Mouse (Mus musculus) neutrophil, adult 65 days (primary cell): ENCODE measurements around the gene Calu. TPM values are rescaled to one million over a fixed set of nuclear protein-coding genes. Genes with fewer than 3 reads are reported as not detected.

Source experiments
- total RNA-seq: library from RNA; stranded (reverse); gene quantifications from 2 replicates; pipeline ENCODE4 v1.2.4, GENCODE M21; 2023

The Calu gene
- 36.3 and 37.3 TPM in 2 replicates for total RNA-seq

GRCm38 (mm10) chr6:29347665-29348370 lies at the start of gene Calu:
TSS of gene Calu (plus strand) at chr6:29348069.

GRCm38 (mm10) chr6:29318879-29319278 lies 29.0 kb upstream of the Calu start, which contains the start of gene Fam71f1:
TSS of gene Fam71f1 (plus strand) at chr6:29319140.

GRCm38 (mm10) chr6:29388052-29388518 lies 40.2 kb downstream of the Calu start, which contains the start of gene Opn1sw:
TSS of gene Opn1sw (minus strand) at chr6:29388468.

GRCm38 (mm10) chr6:29395910-29396713 lies 48.2 kb downstream of the Calu start, which contains the start of gene Ccdc136:
TSS of gene Ccdc136 (plus strand) at chr6:29396309.

Other genes starting within 250 kb of the Calu start
- 23.3 and 25.5 TPM in 2 replicates for gene Rbm28, start 183.1 kb upstream of the Calu start, total RNA-seq
- gene Prrt4, start 168.5 kb upstream of the Calu start, total RNA-seq = not detected in 2 replicates
- 21.5 and 28.5 TPM in 2 replicates for gene Impdh1, start 131.7 kb upstream of the Calu start, total RNA-seq
- gene Hilpda, start 75.6 kb upstream of the Calu start, total RNA-seq = 5.3 and 9.7 TPM in 2 replicates
- not detected in 2 replicates for gene Fam71f2, start 68.5 kb upstream of the Calu start, total RNA-seq
- not detected in 2 replicates for gene Fam71f1, start 28.9 kb upstream of the Calu start, total RNA-seq
- gene Opn1sw, start 40.4 kb downstream of the Calu start, total RNA-seq = not detected in 2 replicates
- not detected in 2 replicates for gene Ccdc136, start 48.2 kb downstream of the Calu start, total RNA-seq
- not detected in 2 replicates for gene Flnc, start 85.2 kb downstream of the Calu start, total RNA-seq
- 138 and 155 TPM in 2 replicates for gene Atp6v1f, start 119.6 kb downstream of the Calu start, total RNA-seq
- gene Atp6v1fnb, start 123.4 kb downstream of the Calu start, total RNA-seq = 2.5 TPM in 2 replicates
- gene Kcp, start 159.9 kb downstream of the Calu start, total RNA-seq = not detected in 2 replicates
- gene Irf5, start 178.6 kb downstream of the Calu start, total RNA-seq = 91.2 and 107 TPM in 2 replicates